Mouse (Mus musculus) midbrain, embryonic 15.5 days (tissue): Measurements from ENCODE around the gene Emilin2. TPM values are rescaled to one million over a fixed set of nuclear protein-coding genes. Genes with fewer than 3 reads are reported as not detected.
A peak's percentile ranks its signal among the peaks of the same experiment; 100 is the strongest.

Experiments
- ATAC-seq: fragments of 200-750 bp; cut with Nextera tagmentation; replicated peaks from 2 replicates; pipeline ENCODE4 v1.8.0; 2017; ENCODE audit warnings: moderate TSS enrichment
- H3K27ac ChIP-seq: fragments of 300-500 bp; sonication (generic); 2 replicates; pipeline ENCODE4 v1.5.1; 2015; ENCODE audit warnings: mild to moderate bottlenecking, inconsistent platforms
- H3K27me3 ChIP-seq: fragments of 300-500 bp; sonication (generic); replicated peaks from 2 replicates; pipeline ENCODE4 v1.6.1; 2015; ENCODE audit warnings: inconsistent platforms
- H3K36me3 ChIP-seq: fragments of 300-500 bp; sonication (generic); replicated peaks from 2 replicates; pipeline ENCODE4 v1.6.1; 2015; ENCODE audit warnings: inconsistent platforms
- H3K4me1 ChIP-seq: fragments of 300-500 bp; sonication (generic); 2 replicates; pipeline ENCODE4 v1.6.1; 2015; ENCODE audit warnings: inconsistent platforms
- H3K4me2 ChIP-seq: fragments of 300-500 bp; sonication (generic); 2 replicates; pipeline ENCODE4 v1.6.1; 2015; ENCODE audit warnings: inconsistent platforms, mild to moderate bottlenecking, moderate library complexity
- H3K4me3 ChIP-seq: fragments of 300-500 bp; sonication (generic); 2 replicates; pipeline ENCODE4 v1.5.1; 2015; ENCODE audit warnings: mild to moderate bottlenecking, inconsistent platforms
- H3K9ac ChIP-seq: fragments of 300-500 bp; sonication (generic); 2 replicates; pipeline ENCODE4 v1.6.1; 2015; ENCODE audit warnings: mild to moderate bottlenecking, inconsistent platforms
- H3K9me3 ChIP-seq: fragments of 300-500 bp; sonication (generic); 2 replicates; pipeline ENCODE4 v1.6.1; 2016; ENCODE audit warnings: inconsistent platforms
- WGBS: fragments of 180-500 bp; shearing (Covaris S2); methylation state at CpG from one replicate; pipeline ENCODE4 v1.1.7; 2015; ENCODE audit warnings: mixed read lengths; 5-methylcytosine and 5-hydroxymethylcytosine counted together
- polyA plus RNA-seq: library from polyadenylated mRNA; unstranded; fragments of >200 nt; fragmentation: Nextera tagmentation; extraction: Ambion mirVana; gene quantifications from 2 replicates; pipeline ENCODE4 v1.2.1, GENCODE M21; 2015

The Emilin2 gene
- polyA plus RNA-seq, 1 experiment from 2014 or later: 2.0 TPM

DNA sequence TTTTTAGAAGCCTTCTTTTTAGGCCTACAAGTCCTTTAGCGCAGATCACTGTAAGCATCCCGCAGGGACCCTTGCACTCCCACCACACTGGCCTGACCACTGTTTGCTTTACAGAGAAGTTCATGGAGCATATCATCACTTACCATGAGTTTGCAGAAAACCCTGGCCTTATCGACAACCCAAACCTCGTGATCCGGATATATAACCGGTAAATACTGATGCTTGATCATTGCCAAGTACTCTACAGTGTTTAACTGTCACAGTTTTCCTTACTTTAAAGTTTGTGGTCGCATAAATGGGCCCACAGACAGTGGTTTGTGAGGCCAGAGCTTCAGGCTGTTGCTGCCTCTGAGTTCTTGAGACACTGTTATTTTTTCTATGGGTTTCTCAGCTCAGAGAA is 73.3 kb downstream of the Emilin2 start:
- 93% methylated on average over 7 of the region's 7 CpGs for WGBS
- peaks cover 26% of the 10 kb centered on the region for H3K36me3 ChIP-seq
- no peaks in the 10 kb centered on the region for H3K9me3 ChIP-seq

DNA sequence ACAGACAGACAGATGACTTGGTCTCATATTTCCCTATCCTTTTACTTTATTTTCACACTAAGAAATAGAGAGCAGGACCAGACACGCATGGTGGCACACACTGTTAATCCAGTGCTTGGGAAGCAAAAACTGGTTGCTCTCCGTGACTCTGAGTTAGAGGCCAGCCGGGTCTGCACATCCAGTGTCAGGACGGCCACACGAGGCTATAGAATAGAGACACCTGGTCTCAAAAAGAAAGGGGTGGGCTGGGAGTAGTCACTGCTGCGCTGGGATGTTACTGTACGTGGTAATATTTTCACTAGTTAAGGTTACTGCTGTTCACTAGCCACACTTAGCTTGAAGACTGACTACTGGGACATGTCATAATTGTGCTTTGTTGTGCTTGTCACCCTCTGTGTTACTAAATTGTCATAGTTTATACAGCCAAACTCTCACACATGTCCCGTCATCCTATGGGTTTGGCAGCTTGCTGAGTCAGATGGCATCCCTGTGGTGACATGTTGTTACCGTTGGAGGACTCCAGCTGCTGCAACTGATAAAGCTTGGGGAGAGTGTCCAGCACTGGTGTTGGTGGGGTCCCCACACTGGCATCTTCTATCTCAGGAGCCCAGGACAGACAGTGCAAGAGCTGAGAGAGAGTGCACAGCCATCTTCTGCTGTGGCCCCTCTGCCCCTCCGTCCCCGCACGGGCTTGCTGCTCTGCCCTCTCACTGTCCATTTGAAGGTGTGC is 76.4 kb downstream of the Emilin2 start:
- no peak for ATAC-seq
- Histone ChIP-seq H3K9ac (no peak overlapping the region), H3K4me3 (no peak overlapping the region), H3K27me3 (no peaks in the 10 kb centered on the region), H3K4me2 (no peak overlapping the region), H3K27ac (no peak overlapping the region), H3K9me3 (no peaks in the 10 kb centered on the region), H3K36me3 (peaks cover 14% of the 10 kb centered on the region), H3K4me1 (no peaks in the 10 kb centered on the region)
- WGBS: 86% methylated on average over 12 of the region's 12 CpGs

More for the DNA sequence above, 73.3 kb downstream of the Emilin2 start:
- no peak overlapping the region for H3K27ac ChIP-seq
- no peaks in the 10 kb centered on the region for H3K27me3 ChIP-seq
- H3K4me3 ChIP-seq: no peak overlapping the region
- no peak overlapping the region for H3K9ac ChIP-seq
- H3K4me1 ChIP-seq: no peaks in the 10 kb centered on the region
- no peak overlapping the region for H3K4me2 ChIP-seq
- no peak for ATAC-seq

GRCm38 (mm10) chr17:71234041-71234594 is 77.7 kb downstream of the Emilin2 start:
- Histone ChIP-seq H3K27me3 (no peaks in the 10 kb centered on the region), H3K9ac (no peak overlapping the region), H3K4me1 (no peaks in the 10 kb centered on the region), H3K9me3 (no peaks in the 10 kb centered on the region), H3K4me2 (no peak overlapping the region), H3K36me3 (peaks cover 11% of the 10 kb centered on the region), H3K27ac (no peak overlapping the region), H3K4me3 (no peak overlapping the region)
- no peak for ATAC-seq
- 86% methylated on average over 12 of the region's 12 CpGs for WGBS

DNA sequence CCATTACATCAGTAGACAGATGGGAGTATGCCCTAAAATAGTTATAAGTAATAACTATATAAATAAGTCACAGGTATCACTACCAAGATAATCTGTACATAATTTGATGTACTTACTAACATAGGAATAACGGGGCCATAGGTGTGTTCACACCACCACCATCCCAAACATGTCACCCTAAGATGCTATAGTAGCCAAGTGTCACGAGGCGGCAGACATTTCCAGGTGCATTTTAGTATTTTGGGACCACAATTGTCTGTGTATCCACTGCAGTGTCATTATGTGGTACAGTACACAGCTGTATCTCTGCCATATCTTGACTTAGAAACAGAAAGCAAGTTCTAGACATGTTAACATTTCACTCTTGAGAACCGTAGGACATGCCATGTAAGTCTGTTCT is 78.6 kb downstream of the Emilin2 start:
- Histone ChIP-seq H3K9me3 (no peaks in the 10 kb centered on the region), H3K27ac (no peak overlapping the region), H3K4me3 (no peak overlapping the region), H3K4me1 (no peaks in the 10 kb centered on the region), H3K27me3 (no peaks in the 10 kb centered on the region), H3K4me2 (no peak overlapping the region), H3K9ac (no peak overlapping the region), H3K36me3 (peaks cover 8% of the 10 kb centered on the region)
- WGBS: 94% methylated on average over 4 of the region's 4 CpGs
- ATAC-seq: no peak

- Histone ChIP-seq H3K9me3 (no peaks in the 10 kb centered on the region), H3K27me3 (no peaks in the 10 kb centered on the region), H3K4me1 (no peaks in the 10 kb centered on the region), H3K27ac (no peak overlapping the region), H3K9ac (no peak overlapping the region), H3K4me2 (no peak overlapping the region), H3K4me3 (no peak overlapping the region), H3K36me3 (no peaks in the 10 kb centered on the region; the same call in 1 of the 2 replicates)
- WGBS: 91% methylated on average over 2 of the region's 2 CpGs
- no peak for ATAC-seq
Observed at GRCm38 (mm10) chr17:71231998-71232397, 79.8 kb downstream of the Emilin2 start.

- peak; percentile 75 for ATAC-seq
- 67% methylated on average over 9 of the region's 9 CpGs for WGBS
- Histone ChIP-seq H3K4me2 (no peak overlapping the region), H3K36me3 (no peaks in the 10 kb centered on the region; the same call in 1 of the 2 replicates), H3K27me3 (no peaks in the 10 kb centered on the region), H3K9ac (no peak overlapping the region), H3K9me3 (no peaks in the 10 kb centered on the region), H3K4me3 (no peak overlapping the region), H3K4me1 (no peaks in the 10 kb centered on the region), H3K27ac (peak overlapping the region; percentile 70)
Observed at GRCm38 (mm10) chr17:71230108-71230709, 81.6 kb downstream of the Emilin2 start.

DNA sequence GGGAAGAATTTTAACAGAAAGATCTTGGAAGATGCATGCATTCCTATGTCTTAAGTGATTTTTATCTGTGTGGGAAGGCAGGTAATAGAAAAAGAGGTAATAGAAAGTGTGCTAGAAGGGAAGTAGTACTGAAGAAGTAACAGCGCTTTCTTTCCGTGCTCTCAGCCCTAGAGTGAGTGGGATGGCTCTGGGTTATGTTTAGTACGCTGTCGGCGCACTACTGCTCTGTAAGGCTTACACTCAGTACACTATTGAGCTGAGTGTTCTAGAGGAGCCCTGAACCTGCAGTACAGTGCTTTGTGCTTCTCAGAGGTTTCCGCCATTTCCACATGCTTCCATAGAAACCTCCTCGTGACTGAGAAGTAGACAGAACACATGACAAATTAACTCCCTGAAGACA is 83.1 kb downstream of the Emilin2 start:
- H3K27me3 ChIP-seq: no peaks in the 10 kb centered on the region
- H3K4me1 ChIP-seq: no peaks in the 10 kb centered on the region
- WGBS: 85% methylated on average over 7 of the region's 7 CpGs
- ATAC-seq: no peak
- H3K4me3 ChIP-seq: no peak overlapping the region
- no peaks in the 10 kb centered on the region; the same call in 1 of the 2 replicates for H3K36me3 ChIP-seq
- H3K9me3 ChIP-seq: no peaks in the 10 kb centered on the region
- H3K27ac ChIP-seq: no peak overlapping the region
- no peak overlapping the region for H3K9ac ChIP-seq
- no peak overlapping the region for H3K4me2 ChIP-seq

DNA sequence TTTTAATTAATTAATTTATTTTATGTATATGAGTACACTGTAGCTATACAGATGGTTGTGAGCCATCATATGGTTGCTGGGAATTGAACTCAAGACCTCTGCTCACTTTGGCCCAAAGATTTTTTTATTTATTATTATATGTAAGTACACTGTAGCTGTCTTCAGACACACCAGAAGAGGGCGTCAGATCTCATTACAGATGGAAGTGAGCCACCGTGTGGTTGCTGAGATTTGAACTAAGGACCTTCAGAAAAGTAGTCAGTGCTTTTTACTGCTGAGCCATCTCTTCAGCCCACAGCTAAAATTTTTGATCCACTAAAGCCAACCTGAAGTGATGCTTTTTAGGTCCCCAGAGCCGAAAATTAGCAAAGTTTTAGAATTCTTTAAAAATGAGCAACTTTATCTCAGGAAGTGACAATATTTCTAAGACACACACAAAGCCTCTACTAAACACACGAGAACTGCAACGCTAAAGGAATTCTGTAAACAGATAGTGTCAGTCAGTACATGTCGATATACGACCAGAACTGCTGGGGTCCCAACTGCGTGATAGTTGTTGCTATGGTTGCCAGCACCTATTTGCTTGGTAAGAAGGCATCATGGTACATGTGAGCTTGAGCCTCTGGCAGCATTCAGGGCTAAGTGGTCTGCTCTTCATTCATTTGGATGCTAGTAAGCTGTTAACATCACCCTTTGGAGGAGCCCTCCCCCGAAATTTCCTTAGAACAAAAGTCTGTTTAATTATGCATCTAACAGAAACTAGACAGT is 84.5 kb downstream of the Emilin2 start:
- Histone ChIP-seq H3K4me2 (no peak overlapping the region), H3K27me3 (no peaks in the 10 kb centered on the region), H3K36me3 (no peaks in the 10 kb centered on the region; the same call in 1 of the 2 replicates), H3K9me3 (no peaks in the 10 kb centered on the region), H3K4me3 (no peak overlapping the region), H3K4me1 (no peaks in the 10 kb centered on the region), H3K27ac (no peak overlapping the region), H3K9ac (no peak overlapping the region)
- 84% methylated on average over 9 of the region's 9 CpGs for WGBS
- no peak for ATAC-seq

GRCm38 (mm10) chr17:71225091-71225490 is 86.7 kb downstream of the Emilin2 start:
- Histone ChIP-seq H3K36me3 (no peaks in the 10 kb centered on the region), H3K4me2 (no peak overlapping the region), H3K27me3 (no peaks in the 10 kb centered on the region), H3K4me1 (no peaks in the 10 kb centered on the region), H3K27ac (no peak overlapping the region), H3K9me3 (no peaks in the 10 kb centered on the region), H3K9ac (no peak overlapping the region), H3K4me3 (no peak overlapping the region)
- 28% methylated on average over 5 of the region's 5 CpGs for WGBS
- no peak for ATAC-seq

GRCm38 (mm10) chr17:71224521-71224920 is 87.3 kb downstream of the Emilin2 start:
- 85% methylated on average over 2 of the region's 2 CpGs for WGBS
- Histone ChIP-seq H3K4me1 (no peaks in the 10 kb centered on the region), H3K9me3 (no peaks in the 10 kb centered on the region), H3K27me3 (no peaks in the 10 kb centered on the region), H3K9ac (no peak overlapping the region), H3K4me3 (no peak overlapping the region), H3K36me3 (no peaks in the 10 kb centered on the region), H3K4me2 (no peak overlapping the region), H3K27ac (no peak overlapping the region)
- no peak for ATAC-seq

GRCm38 (mm10) chr17:71223676-71224075 is 88.1 kb downstream of the Emilin2 start:
- H3K27me3 ChIP-seq: no peaks in the 10 kb centered on the region
- WGBS: 81% methylated on average over 5 of the region's 5 CpGs
- ATAC-seq: no peak
- no peak overlapping the region for H3K27ac ChIP-seq
- no peak overlapping the region for H3K4me2 ChIP-seq
- no peak overlapping the region for H3K9ac ChIP-seq
- no peaks in the 10 kb centered on the region for H3K36me3 ChIP-seq
- no peaks in the 10 kb centered on the region for H3K4me1 ChIP-seq
- H3K9me3 ChIP-seq: no peaks in the 10 kb centered on the region
- H3K4me3 ChIP-seq: no peak overlapping the region

DNA sequence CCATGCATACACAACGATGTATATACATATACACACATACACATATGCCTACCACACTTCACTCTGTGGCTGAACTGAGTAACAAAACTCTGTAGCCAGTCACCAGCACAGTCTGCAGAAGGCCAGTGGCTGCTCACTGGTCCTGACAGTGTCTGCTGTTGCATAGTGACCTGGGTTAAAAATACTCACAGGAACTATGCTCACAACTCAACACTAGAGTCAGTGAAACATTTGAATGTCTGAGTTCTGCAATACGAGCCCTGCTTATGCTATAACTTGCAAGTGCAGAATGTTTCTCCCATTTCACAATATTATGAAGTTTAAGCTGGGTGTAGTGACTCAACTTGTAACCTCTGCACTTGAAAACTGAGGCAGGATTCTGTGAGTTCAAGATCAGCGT is 90.4 kb downstream of the Emilin2 start:
- H3K36me3 ChIP-seq: 0 out of 2 replicates have a peak, but pooled peaks cover 4% of the 10 kb centered on the region
- no peaks in the 10 kb centered on the region for H3K27me3 ChIP-seq
- H3K4me2 ChIP-seq: no peak overlapping the region
- no peak for ATAC-seq
- 91% methylated on average over 3 of the region's 3 CpGs for WGBS
- H3K4me3 ChIP-seq: no peak overlapping the region
- no peak overlapping the region for H3K27ac ChIP-seq
- H3K4me1 ChIP-seq: no peaks in the 10 kb centered on the region
- H3K9ac ChIP-seq: no peak overlapping the region
- no peaks in the 10 kb centered on the region for H3K9me3 ChIP-seq
